Mouse (Mus musculus) 416B (cell line): ENCODE measurements around the gene Casd1.

Source experiments
- DNase-seq: peaks from one replicate; pipeline ENCODE4 v3.0.0; 2011; ENCODE audit warnings: low read depth

The Casd1 gene

DNA sequence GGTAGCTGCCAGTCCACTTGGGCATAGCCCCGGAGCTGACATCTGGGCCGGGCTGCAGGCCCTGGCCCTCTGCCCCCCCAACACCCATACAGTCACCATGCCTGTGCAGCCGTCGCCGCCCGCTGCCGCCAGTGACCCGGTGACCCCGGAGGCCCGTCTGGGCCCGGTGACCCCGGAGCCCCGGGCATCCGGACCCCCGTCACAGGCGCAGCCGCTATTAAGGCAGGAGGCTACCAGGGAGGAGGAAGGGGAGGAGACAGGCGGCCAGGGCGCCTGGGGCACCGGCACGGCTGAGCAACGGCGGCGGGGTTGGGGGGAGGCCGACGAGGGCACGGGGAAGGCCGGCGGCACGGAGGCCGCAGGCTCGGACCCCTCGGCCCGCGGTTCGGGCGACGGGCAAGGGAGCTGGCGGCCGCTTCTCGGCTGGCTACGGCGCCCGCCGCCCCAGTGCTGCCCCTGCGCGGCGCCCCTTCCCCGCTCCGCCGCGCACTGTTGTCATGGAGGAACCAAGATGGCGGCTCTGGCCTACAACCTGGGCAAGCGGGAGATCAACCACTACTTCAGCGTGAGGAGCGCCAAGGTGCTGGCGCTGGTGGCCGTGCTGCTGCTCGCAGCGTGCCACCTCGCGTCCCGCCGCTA lies at the start of gene Casd1:
TSS of gene Casd1 (plus strand) at position 182 of the 639 bp plus-strand sequence.
- peak; percentile 48 for DNase-seq

DNA sequence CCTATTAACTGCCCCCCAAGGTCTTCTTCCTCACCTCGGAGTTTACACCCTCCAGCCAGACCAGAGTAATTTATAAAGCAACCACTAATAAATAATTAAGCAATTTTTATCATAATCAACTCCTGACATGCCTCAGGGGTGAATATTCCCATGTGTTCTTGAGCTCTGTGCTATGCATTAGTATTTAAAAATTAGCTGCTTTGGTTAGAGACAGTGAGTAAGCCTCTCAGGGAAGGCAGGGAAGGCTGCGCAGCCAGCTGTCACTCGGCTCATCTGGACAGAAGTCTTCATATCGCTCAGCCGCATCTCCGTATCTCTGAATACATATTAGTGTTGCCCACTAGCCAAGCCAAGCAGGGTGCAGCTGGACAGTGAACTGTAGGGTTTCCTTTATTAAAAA lies 45.3 kb upstream of the Casd1 start:
- DNase-seq: no peak

DNA sequence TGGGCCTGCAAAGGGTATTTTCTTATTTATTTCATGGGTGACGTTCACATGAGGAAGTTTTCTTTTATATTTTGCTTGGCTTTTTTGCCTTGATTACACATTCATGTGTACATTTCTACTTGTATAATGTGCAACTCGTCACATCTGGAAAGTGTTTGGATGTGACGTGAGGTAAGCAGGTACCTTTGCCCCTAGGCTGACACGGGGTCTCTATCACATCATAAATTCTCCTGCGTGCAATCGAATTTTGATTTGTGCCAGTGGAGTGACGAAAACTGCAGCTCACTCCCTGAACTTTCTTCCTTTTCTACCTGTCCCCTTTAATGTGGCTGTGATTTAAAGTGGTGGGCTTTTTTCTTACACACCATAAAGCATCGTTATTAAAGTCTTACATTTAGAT lies 43.6 kb upstream of the Casd1 start:
- no peak for DNase-seq

DNA sequence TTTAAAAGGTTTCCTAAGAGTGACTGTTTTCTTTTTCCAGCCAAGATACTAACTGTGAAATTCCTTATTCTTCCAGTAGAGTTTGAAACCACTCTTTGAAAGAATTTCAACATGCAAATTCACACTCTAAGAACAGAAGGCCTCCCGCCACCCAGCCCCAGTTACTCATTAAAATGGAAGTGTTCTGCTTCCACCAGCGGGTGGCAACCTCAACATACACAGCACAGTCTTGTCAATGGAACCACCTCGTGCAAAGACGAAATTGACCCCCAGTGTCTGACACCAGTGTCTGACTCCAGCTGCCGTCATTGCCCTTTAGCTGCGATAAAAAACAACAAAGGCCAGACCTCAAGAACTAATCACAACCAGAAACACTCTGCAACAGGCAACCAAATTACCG lies 43.0 kb upstream of the Casd1 start:
- peak; percentile 38 for DNase-seq

DNA sequence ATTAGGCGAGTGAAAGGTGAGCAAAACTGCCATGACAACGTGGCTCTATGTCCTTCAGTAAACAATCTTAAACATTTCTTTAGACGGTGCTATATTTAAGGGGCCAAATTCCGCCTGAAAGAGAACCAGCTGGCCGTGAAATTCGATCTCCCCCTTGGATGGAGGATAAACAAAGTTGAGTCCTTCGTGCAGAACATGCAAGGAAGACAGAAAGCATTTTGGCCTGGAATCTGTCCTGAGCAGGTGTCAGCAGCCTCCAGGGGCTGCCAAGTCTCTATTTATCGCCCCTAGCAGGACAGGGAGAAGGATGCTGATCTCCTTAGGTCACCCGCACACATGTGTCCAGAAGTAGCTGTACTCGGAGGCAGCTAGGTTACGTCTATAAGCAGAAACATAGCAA lies 39.5 kb upstream of the Casd1 start:
- DNase-seq: no peak

DNA sequence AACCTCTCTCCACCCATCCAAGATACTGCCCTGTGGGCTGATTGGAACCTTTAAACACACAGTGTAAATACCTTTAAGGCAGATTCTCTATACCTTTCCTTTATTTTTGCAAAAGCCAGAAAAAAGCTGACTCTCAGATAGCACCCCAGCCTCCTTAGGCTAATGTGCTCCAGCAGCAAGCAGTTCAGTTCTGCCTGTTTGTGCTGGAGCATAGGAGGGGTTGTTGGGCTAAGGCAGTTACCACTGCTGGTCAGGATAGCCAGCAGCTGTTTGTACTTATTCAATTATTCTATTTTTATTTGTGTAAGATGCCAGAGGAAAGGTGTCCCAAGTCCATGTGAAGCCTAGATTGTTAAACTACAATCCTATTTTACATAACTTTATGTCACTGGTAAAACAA lies 39.0 kb upstream of the Casd1 start:
- DNase-seq: no peak

DNA sequence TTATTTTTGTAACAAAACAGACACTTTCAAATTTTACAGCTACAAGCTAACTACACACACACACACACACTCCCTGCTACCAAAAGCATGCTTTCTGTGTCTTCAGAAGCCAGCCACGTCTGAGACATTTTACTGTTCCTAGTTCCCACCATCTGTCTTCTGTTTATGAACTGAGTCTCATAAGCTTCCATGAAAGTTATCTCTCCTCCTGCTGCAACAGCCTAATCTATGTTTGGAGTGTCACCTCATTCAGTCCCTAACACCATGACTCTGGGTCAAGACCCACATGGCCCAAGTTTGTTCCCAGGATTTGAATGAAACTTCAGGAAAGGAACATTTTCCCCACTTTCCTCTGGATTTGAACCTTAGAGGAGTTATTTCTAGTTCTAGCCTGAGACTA lies 38.2 kb upstream of the Casd1 start:
- no peak for DNase-seq

DNA sequence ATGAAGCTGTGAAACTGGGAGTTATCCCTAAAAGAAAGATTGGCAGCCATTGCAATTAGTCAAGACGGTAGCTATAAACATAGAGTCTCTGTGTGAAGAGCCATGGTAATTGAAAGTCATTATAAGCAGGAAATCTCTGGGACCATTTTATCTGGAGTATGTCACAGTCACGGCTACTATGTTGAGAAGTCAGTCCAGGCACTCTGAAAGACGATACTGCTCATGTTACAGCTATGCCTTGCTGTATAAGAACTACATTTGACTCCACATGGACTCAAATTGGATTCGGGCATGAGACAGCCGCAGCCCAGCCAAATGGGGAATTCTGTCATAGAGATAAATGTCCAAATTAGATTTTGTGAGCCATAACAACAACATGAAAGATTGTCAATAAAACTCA lies 37.2 kb upstream of the Casd1 start:
- DNase-seq: no peak

DNA sequence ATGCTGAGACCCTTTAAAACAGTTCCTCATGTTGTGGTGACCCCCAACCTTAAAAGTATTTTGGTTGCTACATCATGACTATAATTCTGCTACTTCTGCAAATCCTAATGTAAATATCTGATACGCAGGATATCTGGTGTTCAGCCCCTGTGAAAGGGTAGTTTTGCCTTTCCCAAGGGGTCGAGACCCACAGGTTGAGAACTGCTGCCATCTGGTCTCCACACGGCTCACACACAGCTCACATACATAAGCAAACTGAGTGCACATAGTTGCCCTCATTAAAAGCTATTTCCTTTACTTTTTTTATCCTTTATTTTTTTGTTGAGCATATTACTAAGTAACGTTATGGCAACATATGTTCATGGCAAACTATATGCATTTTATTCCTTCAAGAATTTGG lies 30.2 kb upstream of the Casd1 start:
- DNase-seq: no peak

DNA sequence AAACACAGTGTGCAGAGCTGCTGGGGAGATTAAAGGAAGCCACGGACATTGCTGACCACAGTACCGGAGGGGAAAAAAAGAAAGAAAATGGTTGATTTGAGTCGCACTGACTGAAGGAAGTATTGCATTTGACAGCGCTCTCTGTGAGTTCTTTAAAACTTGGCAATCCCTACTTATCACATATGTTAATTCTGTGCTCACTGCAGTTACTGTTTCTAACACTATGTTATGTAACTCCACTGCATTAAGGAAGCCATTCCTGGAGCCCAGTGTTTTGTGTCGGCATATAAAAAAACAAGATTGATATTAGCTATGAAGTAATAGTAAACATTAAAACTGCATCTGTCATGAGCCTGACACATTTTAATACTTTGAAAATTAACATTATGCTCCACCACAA lies 22.9 kb upstream of the Casd1 start:
- DNase-seq: no peak

DNA sequence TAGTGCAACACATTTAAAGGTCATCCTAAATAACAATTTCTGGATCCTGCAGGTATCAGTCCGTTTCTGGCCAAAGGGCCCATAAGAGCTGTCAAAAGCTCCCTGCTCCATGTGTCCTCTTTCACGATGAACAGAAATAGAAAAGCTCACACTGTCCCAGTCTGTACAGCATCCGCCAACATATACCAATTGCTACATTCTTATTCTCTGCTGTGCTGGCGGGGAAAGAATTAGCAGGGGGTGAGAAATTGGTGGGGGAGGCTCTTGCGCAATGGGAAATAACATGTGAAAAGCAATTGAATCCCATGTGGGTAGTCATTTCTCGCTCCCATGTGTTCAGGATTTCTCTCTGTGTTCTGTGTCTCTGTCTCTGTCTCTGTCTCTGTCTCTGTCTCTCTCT lies 22.3 kb upstream of the Casd1 start:
- no peak for DNase-seq

DNA sequence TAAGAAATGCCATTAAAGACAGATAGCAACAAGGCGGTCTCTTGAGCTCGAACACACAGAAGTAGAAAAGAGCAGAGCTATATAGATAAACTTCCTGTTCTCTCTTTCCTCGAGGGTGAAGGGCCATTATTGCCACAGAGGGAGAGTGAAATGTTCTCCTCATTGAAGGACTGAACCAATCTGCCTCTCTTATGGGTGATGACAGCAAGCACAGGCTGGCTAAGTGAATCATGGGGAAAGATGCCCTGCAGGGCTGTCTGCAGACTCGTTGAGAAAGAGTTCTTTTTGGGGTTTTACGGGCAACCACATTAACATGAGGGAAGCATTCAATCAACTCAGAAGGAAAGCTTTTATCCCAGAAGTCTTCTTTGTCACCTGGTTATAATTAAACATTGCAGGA lies 21.0 kb upstream of the Casd1 start:
- DNase-seq: no peak

DNA sequence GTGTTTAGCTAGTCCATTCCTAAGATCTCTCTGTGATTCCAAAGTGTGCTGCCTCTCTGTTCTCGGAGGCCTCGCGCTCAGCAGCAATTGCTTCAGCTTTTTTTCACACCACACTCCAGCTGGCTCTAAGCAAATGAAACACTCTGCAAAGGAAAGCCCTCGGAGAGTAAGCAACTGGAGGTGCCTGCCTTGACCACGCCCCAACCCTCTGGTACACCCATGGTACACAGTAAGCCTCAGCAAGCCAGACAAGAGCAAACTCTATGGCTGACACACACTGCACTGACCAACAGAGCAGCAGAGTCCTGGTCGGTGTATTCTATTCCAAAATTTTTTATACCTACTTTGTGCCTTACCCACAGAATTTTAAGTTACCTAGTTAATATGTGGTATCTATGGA lies 17.2 kb upstream of the Casd1 start:
- no peak for DNase-seq

DNA sequence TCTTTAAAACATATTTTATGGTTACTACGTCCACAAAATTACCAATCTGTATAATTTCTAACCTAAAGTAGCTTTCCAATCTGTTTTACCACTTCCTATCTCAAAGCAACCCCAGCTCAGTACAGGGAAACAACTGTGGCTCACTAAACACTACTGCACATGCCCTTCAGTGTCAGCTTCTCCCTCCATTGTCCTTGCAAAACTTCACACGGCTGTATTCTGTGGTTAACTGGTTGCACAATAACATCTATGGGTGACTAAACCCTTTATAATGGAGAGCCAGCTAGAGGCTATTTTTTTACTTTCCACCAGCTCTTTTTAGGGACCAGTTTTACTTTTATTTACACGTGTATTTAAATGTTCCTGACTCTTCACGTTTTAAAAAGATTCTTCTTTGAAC lies 12.7 kb upstream of the Casd1 start:
- DNase-seq: peak; percentile 87

DNA sequence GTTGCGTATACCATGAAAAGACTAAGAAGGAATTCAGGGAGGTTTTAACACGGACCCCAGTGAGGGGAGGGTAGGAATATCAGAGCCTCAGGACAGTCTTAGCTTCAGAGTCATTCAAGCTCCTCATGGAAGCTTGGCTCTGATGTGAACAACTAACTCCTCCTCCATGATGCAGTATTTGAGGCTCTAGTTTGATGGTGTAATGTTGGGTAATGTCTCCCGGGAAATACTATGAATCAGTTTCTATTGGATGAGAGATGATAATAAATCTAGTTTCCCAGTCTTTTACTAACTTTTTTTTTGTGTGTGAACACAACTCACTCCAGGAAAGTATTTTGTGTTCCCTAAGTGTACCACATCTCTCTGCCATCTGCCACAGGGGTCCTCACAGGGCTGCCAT lies 11.9 kb upstream of the Casd1 start:
- no peak for DNase-seq

DNA sequence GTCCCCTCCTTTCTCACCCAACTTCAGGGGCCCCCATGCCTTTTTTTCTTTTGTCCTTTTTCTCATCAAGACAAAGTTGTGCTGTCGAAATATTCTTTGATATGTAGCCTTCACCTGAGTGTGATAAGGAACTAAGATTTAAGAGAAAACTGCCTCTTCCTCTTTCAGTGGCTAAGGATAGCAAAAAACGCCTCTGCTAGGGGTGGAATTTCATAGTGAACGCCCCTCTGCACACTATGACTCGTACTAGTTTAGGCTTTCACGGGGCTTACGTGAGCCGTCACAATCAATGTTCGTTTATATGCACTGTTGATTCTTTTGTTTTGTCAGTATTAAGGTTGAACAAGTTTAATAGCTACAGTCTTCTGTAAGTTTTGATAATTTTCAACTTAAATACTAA lies 10.6 kb upstream of the Casd1 start:
- DNase-seq: no peak

DNA sequence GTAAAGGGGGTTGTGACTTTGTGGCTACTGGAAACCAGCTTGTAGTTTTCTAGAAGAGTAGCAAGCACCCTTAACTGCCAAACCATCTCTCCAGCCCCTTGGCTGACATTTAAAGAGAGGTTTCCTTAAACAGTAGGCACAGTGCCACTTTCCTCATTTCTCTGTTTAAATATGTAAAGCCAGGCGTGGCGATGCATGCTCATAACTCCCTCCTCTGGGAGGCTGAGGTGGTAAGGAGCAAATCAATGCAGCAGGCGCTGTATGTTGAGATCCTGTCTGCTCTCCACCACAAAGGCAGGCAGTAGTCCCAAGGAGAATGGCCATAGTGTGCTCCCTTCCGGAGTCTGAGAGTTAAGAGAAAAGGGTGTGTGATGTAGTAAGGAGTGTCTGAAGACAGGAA lies 2.9 kb upstream of the Casd1 start:
- DNase-seq: no peak

DNA sequence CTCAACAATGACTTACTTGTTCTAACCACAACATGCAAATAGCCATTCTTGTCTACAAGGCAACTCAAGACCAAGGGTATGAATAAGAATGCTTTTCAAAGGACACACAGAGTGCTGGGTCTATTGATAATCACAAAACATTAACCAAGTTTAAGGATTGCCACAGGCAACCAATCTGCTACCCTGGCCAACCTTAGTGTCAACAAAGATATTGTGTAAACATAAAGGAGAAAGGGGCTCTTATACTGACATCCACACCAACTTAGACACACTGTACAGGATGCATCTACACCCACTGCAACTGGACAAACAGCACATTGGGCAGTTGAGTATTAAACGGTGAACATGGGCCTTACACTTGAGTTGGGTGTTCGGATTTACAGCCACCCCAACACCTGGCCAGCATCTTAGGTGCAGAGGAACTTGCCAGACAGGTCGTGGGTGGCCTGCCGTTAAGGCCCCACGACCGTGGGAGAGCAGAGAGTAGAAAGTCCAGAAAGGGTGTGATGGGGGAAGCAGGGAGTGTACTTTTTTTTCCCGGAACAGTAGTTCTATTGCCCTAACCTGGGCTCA lies 468 bp upstream of the Casd1 start:
- no peak for DNase-seq

DNA sequence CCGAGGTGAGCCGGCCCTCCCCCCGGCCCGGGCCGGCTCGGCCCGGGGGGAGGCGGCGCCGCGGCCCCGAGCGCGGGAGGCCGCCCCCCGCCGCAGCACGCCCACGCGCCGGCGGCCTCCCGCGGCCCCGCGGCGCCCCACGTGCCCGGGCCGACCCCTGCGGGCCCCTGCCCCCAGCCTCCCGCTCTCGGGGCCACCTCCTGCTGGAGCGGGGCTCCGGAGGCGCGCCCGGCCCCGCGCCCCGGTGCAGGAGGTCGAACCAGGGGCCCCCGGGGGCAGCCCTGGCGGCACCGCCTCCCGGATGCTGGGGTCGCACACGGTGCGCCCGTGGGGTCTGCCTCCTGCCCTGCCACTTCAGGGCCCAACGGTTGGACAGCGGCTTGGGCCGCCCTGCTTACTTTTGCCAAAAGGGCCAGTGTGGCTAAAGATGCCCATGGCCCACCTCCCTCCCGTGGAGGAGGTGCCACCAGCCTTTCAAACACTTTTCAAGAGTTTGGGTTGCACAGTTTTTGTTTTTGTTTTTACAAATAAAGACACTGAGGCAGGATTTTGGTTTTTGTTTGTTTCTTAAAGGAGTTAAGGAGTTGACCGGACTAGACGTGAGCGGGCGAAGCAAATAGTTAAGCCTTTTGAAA lies 775 bp downstream of the Casd1 start:
- peak; percentile 49 for DNase-seq

DNA sequence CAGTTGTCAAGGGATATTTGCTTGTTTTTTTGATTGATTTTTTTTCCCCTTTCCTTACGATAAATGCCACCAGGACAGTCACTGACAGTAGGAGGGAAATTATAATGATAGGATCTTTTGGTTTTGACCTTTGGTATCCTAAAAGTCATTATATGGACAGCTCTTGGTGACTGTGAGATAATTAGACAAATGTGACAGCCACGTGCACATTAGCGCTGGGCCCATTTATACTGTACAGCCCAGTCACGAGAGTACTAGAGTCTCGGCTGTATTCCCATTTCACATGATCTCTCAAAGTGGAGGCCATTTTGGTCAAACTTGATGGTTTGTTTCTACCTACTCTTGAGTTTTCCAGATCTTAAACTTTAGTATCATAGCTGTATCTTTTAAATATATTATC lies 1.4 kb downstream of the Casd1 start:
- no peak for DNase-seq

DNA sequence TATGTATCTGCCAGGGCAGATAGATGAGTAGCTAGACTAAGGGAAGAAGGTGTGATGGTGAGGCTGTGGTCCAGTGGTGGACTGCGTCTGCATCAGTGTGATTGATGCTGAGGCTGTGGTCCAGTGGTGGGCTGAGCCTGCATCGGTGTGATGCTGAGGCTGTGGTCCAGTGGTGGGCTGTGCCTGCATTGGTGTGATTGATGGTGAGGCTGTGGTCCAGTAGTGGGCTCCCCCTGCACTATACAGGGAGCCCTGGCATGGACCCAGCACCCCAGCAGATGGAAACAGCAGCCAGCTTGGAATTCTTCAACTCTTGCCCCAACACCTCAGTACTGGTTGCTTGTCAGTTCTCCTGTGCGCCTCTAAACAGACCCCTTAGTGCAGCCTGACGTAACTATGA lies 5.8 kb downstream of the Casd1 start:
- no peak for DNase-seq

DNA sequence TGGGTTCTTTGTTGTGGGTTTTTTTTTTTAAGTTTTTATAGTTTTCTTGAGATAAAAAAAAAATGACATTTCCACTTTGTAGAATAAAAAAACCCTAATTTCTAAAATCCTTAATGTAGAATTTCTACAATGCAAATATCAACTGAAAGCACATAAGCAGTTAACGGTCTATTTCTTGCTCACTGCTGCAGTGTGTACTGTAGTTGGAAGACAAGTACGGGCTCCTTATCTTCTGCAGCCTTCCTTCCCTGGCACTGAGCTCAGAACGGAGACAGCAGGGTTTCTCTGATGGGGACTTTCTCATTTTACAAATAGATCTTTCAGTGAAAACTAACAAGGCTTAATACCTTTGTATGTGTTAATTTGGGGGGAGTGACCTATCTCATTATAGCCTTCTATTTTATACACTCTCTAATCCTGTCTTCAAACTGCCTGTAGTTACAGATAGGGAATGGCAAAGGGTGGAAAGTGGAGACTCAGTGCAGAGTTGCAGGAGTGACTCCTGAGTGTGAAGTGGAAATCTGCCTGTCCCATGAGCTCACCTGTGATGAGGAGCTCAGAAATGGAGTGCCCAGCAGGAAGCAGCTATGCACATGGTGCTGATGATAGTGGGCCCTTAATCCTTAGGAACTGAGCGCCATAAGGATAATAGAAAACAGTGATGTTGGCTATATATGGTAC lies 9.7 kb downstream of the Casd1 start:
- DNase-seq: no peak

DNA sequence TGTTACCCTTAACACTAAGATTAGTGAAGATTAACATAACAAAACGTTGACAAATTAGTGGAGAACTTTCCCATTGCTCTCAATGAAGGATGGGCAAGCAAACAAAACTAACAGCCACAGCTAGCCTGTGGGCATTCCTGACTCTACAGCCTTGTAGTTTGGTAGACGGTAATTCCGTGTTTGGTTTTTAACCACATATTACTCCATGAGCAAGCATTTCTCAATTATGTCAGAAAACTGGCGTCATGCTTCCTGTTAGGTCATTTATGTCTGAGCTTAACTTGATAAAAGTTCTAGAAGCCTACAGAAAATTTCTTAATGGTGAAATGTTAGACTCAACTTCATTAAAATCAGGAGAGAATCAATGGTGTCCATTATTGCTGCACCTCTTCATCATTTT lies 11.2 kb downstream of the Casd1 start:
- DNase-seq: peak; percentile 82
